Mouse (Mus musculus) limb, embryonic 13.5 days (tissue): ENCODE data around the gene Itsn1. TPM values are rescaled to one million over a fixed set of nuclear protein-coding genes. Genes with fewer than 3 reads are reported as not detected.

Experiments
- ATAC-seq: fragments of 200-750 bp; cut with Nextera tagmentation; 2 replicates; pipeline ENCODE4 v1.8.0; 2017; ENCODE audit warnings: low read depth, moderate number of reproducible peaks, moderate TSS enrichment; ENCODE audit not compliant: low FRiP score
- H3K27ac ChIP-seq: fragments of 300-500 bp; sonication (generic); 2 replicates; pipeline ENCODE4 v1.5.1; 2015; ENCODE audit warnings: inconsistent platforms, mild to moderate bottlenecking, moderate library complexity
- H3K27me3 ChIP-seq: fragments of 300-500 bp; sonication (generic); 2 replicates; pipeline ENCODE4 v1.6.1; 2015; ENCODE audit warnings: mild to moderate bottlenecking, inconsistent platforms
- H3K36me3 ChIP-seq: fragments of 300-500 bp; sonication (generic); 2 replicates; pipeline ENCODE4 v1.6.1; 2015; ENCODE audit warnings: inconsistent platforms, mild to moderate bottlenecking, moderate library complexity
- H3K4me1 ChIP-seq: fragments of 300-500 bp; sonication (generic); 2 replicates; pipeline ENCODE4 v1.6.1; 2015; ENCODE audit warnings: inconsistent platforms
- H3K4me2 ChIP-seq: fragments of 300-500 bp; sonication (generic); replicated peaks from 2 replicates; pipeline ENCODE4 v1.6.1; 2015; ENCODE audit warnings: inconsistent platforms, mild to moderate bottlenecking, moderate library complexity
- H3K4me3 ChIP-seq: fragments of 300-500 bp; sonication (generic); 2 replicates; pipeline ENCODE4 v1.5.1; 2015; ENCODE audit warnings: moderate library complexity, mild to moderate bottlenecking, inconsistent platforms
- H3K9ac ChIP-seq: fragments of 300-500 bp; sonication (generic); 2 replicates; pipeline ENCODE4 v1.6.1; 2015; ENCODE audit warnings: mild to moderate bottlenecking, inconsistent platforms
- H3K9me3 ChIP-seq: fragments of 300-500 bp; sonication (generic); 2 replicates; pipeline ENCODE4 v1.6.1; 2016; ENCODE audit warnings: inconsistent platforms
- WGBS: fragments of 180-500 bp; shearing (Covaris S2); methylation state at CpG from one replicate; pipeline ENCODE4 v1.1.7; 2015; 5-methylcytosine and 5-hydroxymethylcytosine counted together
- polyA plus RNA-seq: library from polyadenylated mRNA; unstranded; fragments of >200 nt; fragmentation: Nextera tagmentation; extraction: Ambion mirVana; gene quantifications from 2 replicates; pipeline ENCODE4 v1.2.1, GENCODE M21; 2015

Itsn1 gene
- polyA plus RNA-seq, 1 experiment from 2014 or later = 27.4 TPM

DNA sequence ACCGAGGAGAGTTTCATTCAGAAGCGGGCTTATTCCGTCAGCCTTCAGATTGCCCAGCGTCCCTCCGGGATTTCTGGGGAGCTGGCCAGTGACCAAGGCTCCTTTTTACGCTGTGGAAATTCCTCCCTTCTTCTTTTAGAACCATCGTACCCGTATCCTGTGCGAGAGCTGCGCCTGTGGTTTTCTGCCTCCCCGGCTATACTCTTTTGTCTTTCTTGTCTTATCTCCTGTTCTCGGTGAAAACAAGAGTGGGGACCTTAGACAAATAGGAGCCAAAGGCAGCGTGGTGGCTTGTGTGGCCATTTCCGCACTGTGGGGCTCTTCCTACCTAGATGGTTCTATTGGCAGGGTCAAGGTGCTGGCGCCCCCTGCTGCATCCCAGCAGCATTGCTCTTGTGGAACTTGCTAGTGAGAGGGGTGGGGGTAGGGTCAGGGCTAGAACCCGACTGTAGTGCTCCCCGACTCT is 188.6 kb downstream of the Itsn1 start:
- Histone ChIP-seq H3K9me3 (no peaks in the 10 kb centered on the region), H3K4me1 (peaks cover 7% of the 10 kb centered on the region), H3K4me3 (peak overlapping the region; percentile 26), H3K9ac (no peak overlapping the region), H3K4me2 (peak overlapping the region; percentile 54), H3K36me3 (no peaks in the 10 kb centered on the region; the same call in 1 of the 2 replicates), H3K27me3 (no peaks in the 10 kb centered on the region), H3K27ac (no peak overlapping the region)
- WGBS = 26% methylated on average over 17 of the region's 17 CpGs
- ATAC-seq = peak; percentile 87

DNA sequence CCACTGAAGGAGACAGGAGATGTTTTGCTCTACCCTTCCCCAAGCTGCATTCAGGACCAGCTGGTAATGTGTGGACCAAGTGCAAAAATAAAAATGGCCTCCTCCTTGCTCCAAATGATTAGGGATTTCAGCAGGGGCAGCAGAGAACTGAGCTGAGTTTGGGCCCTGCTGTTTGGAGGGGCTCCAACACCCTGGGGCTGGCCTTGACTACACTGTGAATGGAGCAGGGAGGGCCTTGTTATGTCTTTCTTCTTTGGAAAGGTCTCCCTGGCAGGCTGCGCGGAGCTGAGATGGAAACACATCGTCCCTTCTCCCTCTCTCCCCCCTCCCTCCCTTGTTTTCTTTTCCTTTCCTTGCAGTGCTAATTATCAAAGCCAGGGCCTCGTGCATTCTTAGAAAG is 189.4 kb downstream of the Itsn1 start:
- Histone ChIP-seq H3K27ac (no peak overlapping the region), H3K4me3 (no peak overlapping the region), H3K27me3 (no peaks in the 10 kb centered on the region), H3K9me3 (no peaks in the 10 kb centered on the region), H3K4me1 (peaks cover 7% of the 10 kb centered on the region), H3K9ac (no peak overlapping the region), H3K4me2 (no peak overlapping the region), H3K36me3 (peaks cover 7% of the 10 kb centered on the region)
- ATAC-seq = no peak
- 61% methylated on average over 4 of the region's 4 CpGs for WGBS

DNA sequence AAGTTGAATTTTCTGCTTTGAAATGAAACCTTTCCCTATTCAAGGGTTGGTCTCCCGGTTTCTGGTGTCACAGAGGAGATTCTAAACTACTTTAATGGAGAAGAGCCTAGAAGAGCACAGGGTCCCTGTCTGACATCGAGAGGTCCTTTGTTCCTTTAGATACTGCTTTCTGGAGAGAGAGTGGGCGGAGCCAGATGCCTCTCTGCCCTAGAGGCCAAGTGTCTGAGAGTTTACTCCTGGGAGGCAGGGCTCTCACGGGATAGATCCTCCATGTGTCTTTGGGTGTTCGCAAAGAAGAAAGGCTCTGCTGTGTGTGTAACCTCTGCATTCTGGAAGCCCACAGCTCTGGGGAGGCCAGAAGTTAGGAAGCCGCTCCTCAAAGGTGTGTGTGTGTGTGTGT is 190.0 kb downstream of the Itsn1 start:
- Histone ChIP-seq H3K27me3 (no peaks in the 10 kb centered on the region), H3K4me1 (peaks cover 7% of the 10 kb centered on the region), H3K4me2 (no peak overlapping the region), H3K27ac (no peak overlapping the region), H3K36me3 (peaks cover 13% of the 10 kb centered on the region), H3K9me3 (no peaks in the 10 kb centered on the region), H3K4me3 (no peak overlapping the region), H3K9ac (no peak overlapping the region)
- 71% methylated on average over 6 of the region's 6 CpGs for WGBS
- no peak for ATAC-seq

GRCm38 (mm10) chr16:91921340-91921739 is 192.3 kb downstream of the Itsn1 start:
- H3K4me1 ChIP-seq = peaks cover 7% of the 10 kb centered on the region
- H3K9ac ChIP-seq = no peak overlapping the region
- WGBS = 85% methylated on average over 11 of the region's 11 CpGs
- H3K9me3 ChIP-seq = no peaks in the 10 kb centered on the region
- no peak overlapping the region for H3K4me2 ChIP-seq
- no peaks in the 10 kb centered on the region for H3K27me3 ChIP-seq
- no peak overlapping the region for H3K4me3 ChIP-seq
- H3K27ac ChIP-seq = no peak overlapping the region
- no peak for ATAC-seq
- peaks cover 36% of the 10 kb centered on the region for H3K36me3 ChIP-seq

GRCm38 (mm10) chr16:91922939-91923338 is 193.9 kb downstream of the Itsn1 start:
- no peak overlapping the region for H3K4me3 ChIP-seq
- no peak for ATAC-seq
- H3K4me1 ChIP-seq = peaks cover 2% of the 10 kb centered on the region; the same call in 1 of the 2 replicates
- H3K9ac ChIP-seq = no peak overlapping the region
- no peak overlapping the region for H3K27ac ChIP-seq
- H3K9me3 ChIP-seq = no peaks in the 10 kb centered on the region
- H3K27me3 ChIP-seq = no peaks in the 10 kb centered on the region
- peaks cover 52% of the 10 kb centered on the region for H3K36me3 ChIP-seq
- 82% methylated on average over 8 of the region's 8 CpGs for WGBS
- H3K4me2 ChIP-seq = no peak overlapping the region

DNA sequence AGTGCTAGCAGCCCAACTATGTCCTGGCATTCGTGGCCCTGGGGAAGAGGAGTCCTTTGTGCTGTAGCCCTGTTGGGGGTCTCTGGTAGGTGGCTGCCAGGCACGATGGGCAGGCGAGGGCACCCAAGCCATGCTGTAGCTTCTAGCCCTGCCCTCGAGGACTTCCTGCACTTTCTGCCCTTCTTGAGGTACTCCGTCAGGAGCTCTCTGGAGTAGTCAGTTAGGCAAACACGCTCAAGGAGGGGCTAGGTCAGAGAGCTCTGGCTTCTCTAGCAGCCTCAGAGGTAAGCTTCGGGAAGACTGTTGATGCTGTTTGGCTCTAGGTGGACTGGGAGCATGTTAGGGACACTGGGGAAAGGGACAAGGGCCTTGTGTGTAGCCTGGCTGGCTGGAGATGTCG is 195.3 kb downstream of the Itsn1 start:
- Histone ChIP-seq H3K9ac (no peak overlapping the region), H3K4me1 (no peaks in the 10 kb centered on the region), H3K36me3 (peaks cover 66% of the 10 kb centered on the region), H3K27ac (no peak overlapping the region), H3K4me3 (no peak overlapping the region), H3K4me2 (no peak overlapping the region), H3K27me3 (no peaks in the 10 kb centered on the region), H3K9me3 (no peaks in the 10 kb centered on the region)
- ATAC-seq = no peak
- WGBS = 95% methylated on average over 8 of the region's 8 CpGs

DNA sequence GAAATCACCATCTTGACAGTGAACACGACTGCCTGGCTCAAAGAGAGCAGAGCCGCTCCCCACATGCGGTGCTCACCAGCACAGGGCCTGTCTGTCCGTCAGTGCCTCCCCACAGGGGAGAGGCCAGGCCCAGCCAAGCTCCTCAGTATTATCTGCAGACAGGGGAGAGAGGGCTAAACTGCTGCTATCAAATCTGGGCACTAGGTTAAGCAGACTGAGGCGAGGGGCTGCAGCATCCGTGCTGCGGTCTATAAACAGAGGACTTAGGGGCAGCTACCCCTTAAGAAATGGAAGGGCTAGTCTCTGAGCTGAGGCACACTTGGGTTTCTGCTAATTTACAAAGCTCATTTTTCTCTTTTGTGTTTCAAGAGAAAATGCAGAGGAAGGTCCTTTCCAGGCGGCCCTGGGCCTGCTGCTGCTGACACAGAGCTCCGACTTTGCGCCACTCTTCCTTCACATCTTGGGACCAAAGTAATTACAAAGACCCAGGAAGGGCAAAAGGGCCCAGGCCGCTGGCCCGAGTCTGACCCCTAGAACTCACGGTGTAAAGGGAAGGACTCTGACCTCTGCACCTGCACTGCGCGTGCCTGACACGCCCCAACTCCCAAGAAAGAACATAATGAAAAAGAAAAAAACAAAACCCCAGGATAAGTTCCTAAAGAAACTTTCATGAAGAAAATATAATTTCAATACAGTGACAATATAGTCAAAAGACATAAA is 199.0 kb downstream of the Itsn1 start:
- Histone ChIP-seq H3K36me3 (peaks cover 69% of the 10 kb centered on the region), H3K9ac (no peak overlapping the region), H3K27me3 (no peaks in the 10 kb centered on the region), H3K9me3 (no peaks in the 10 kb centered on the region), H3K4me1 (peaks cover 11% of the 10 kb centered on the region), H3K4me2 (no peak overlapping the region), H3K4me3 (no peak overlapping the region), H3K27ac (no peak overlapping the region)
- no peak for ATAC-seq
- WGBS = 90% methylated on average over 16 of the region's 16 CpGs

DNA sequence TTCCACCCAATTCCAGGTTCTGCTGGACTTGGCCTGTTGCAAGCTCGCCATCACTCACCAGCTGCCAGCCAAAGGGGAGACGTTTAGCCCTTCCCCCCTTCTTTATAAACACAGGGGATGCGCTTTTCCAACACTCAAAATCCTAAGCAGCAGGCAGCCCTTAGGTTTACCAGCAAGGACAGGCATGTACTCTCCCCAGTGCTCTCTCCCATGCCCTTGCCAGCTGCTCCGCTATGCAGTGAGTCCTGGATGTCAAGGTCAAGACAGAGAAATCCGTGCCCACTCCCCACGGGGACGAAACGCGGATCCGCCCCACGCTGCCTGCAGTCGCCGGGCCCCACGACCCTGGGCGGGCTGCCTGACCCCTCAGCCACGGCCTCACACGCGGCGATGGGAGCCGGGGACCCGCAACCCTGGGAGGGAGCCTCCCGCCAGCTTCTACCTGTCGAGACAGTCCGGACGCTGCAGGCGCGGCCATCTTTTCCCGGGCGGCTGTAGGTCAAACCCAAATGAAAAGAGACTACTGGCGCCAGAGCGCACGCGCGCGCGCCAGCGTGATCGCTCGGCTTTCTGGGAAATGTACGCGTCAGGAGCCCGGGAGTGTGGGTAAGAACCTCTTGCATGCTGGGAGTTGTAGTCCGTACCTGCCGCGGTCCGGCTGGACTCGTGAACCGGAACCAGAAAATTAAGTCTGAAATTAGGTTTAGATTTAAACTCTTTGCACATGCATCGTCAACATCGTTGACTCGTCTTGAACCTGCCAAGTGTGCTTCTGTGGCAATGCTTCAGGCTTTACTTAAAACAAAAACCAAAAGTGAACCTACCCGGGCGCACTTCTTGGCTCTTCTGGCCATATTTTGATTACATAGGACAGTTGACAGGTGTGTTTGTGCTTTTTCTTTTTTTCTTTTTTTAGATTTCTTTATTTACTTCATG is 202.3 kb downstream of the Itsn1 start:
- H3K4me3 ChIP-seq = peak overlapping the region; percentile 93
- 1% methylated on average over 53 of the region's 53 CpGs for WGBS

GRCm38 (mm10) chr16:91932082-91932690 is 203.1 kb downstream of the Itsn1 start:
- ATAC-seq = no peak
- Histone ChIP-seq H3K9ac (no peak overlapping the region), H3K27me3 (no peaks in the 10 kb centered on the region), H3K9me3 (no peaks in the 10 kb centered on the region), H3K4me1 (peaks cover 17% of the 10 kb centered on the region), H3K27ac (no peak overlapping the region), H3K36me3 (peaks cover 28% of the 10 kb centered on the region), H3K4me2 (peak overlapping the region; percentile 84), H3K4me3 (peak overlapping the region; percentile 93)
- WGBS = 53% methylated on average over 8 of the region's 8 CpGs

More for the DNA sequence above, 202.3 kb downstream of the Itsn1 start:
- peak overlapping the region; percentile 95 for H3K9ac ChIP-seq
- no peaks in the 10 kb centered on the region for H3K27me3 ChIP-seq
- H3K4me2 ChIP-seq = peak overlapping the region; percentile 84
- peaks cover 37% of the 10 kb centered on the region for H3K36me3 ChIP-seq
- H3K9me3 ChIP-seq = no peaks in the 10 kb centered on the region
- peak; percentile 95 for ATAC-seq
- peaks cover 13% of the 10 kb centered on the region for H3K4me1 ChIP-seq
- H3K27ac ChIP-seq = peak overlapping the region; percentile 76

DNA sequence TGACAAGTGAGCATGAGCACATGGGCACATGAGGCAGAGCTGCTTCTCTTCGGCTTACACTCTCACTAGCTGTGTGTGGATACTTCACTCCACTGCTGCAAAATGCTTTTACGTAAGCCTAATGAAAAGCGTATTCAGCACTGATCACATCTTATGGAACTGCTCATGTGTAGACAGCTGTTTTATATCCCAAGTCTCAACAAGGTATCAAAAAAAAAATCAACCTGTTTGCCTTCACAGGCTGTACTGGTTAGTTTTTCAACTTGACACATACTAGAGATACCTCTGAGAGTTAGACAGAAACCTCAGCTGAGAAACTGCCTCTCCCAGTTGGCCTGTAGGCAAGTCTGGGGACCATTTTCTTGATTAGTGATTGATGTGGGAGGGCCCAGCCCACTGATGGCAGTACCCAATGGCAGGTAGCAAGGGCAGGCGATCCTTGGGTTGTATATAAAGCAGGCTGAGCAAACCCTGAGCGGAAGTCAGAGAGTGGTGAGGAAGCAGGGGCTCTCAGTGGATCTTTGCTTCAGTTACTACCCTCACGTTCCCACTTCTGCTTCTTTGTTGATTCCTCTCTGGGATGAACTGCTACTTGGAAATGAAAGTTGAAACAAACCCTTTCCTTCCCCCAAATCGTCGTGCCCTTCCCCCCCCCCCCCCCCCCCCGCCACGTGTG is 203.9 kb downstream of the Itsn1 start:
- Histone ChIP-seq H3K4me3 (no peak overlapping the region), H3K27ac (no peak overlapping the region), H3K9me3 (no peaks in the 10 kb centered on the region), H3K4me2 (no peak overlapping the region), H3K36me3 (peaks cover 20% of the 10 kb centered on the region), H3K4me1 (peaks cover 17% of the 10 kb centered on the region), H3K27me3 (no peaks in the 10 kb centered on the region), H3K9ac (no peak overlapping the region)
- 62% methylated on average over 6 of the region's 10 CpGs for WGBS
- ATAC-seq = no peak

GRCm38 (mm10) chr16:91935108-91935507 is 206.0 kb downstream of the Itsn1 start:
- H3K36me3 ChIP-seq = no peaks in the 10 kb centered on the region
- no peaks in the 10 kb centered on the region for H3K27me3 ChIP-seq
- no peaks in the 10 kb centered on the region for H3K9me3 ChIP-seq
- H3K9ac ChIP-seq = no peak overlapping the region
- no peak overlapping the region for H3K4me3 ChIP-seq
- WGBS = 45% methylated on average over 8 of the region's 8 CpGs
- peaks cover 14% of the 10 kb centered on the region for H3K4me1 ChIP-seq
- ATAC-seq = no peak
- H3K4me2 ChIP-seq = no peak overlapping the region
- H3K27ac ChIP-seq = no peak overlapping the region
